Mouse (Mus musculus) cortical plate, adult 2 months (tissue): ENCODE measurements around the gene Gzmg.

ENCODE experiments used
- CTCF ChIP-seq: fragments of 200-500 bp; IDR thresholded peaks from 2 replicates; pipeline ENCODE4 v1.5.1; 2011; ENCODE audit warnings: mild to moderate bottlenecking, control low read depth, low read length; ENCODE audit not compliant: insufficient read depth; ENCODE audit errors: extremely low read depth
- POLR2A ChIP-seq: fragments of 200-500 bp; IDR thresholded peaks from 2 replicates; pipeline ENCODE4 v1.6.1; 2011; ENCODE audit warnings: mild to moderate bottlenecking, low read length, control low read depth; ENCODE audit not compliant: insufficient read depth; ENCODE audit errors: extremely low read depth

DNA sequence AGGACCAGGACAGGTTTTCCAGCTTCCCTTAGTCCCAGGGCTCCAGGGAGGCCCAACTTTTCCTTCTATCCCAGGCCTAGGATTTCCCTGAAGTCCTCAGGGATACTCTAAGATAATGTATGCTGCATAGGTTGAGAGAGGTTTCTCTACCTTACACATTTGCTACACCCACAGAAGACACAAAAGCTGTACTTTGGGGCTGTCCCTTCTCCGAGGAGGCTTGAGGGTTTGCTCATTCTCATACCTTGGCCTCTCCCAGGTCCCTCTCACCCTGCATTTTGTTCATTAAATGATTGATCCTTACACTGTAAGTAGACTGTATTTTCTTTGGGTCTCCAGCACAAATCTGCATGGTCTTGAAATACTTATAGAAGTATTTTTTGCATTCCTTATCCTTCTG is 46.2 kb upstream of the Gzmg start:
- TF ChIP-seq POLR2A (no peak), CTCF (no peak)
